19 mouse cellular contexts compared by ENCODE assay signal in genomic region chr4:153905076-153905475, GRCm38 (mm10).
"Had no signal": no experiment of that assay in that cellular context is flagged by ENCODE, and none has a peak within 500 bp of the region (broad histone marks: within the 10 kb centered on the region; RNA-seq: fewer than 3 reads in every experiment).

No protein-coding gene starts in this region.

- H3K36me3 ChIP-seq: kidney, embryonic 15.5 days; limb, embryonic 12.5 days; limb, embryonic 15.5 days; midbrain, embryonic 12.5 days; neural tube, embryonic 13.5 days; stomach, embryonic 15.5 days had no signal

- H3K27ac ChIP-seq: kidney, embryonic 15.5 days; limb, embryonic 12.5 days; limb, embryonic 15.5 days; liver, embryonic 14.5 days; macrophage; midbrain, embryonic 12.5 days; neural tube, embryonic 13.5 days; stomach, embryonic 15.5 days had no signal

- H3K4me2 ChIP-seq: kidney, embryonic 15.5 days; limb, embryonic 12.5 days; limb, embryonic 15.5 days; liver, embryonic 11.5 days; lung, embryonic 14.5 days; midbrain, embryonic 12.5 days; neural tube, embryonic 13.5 days; stomach, embryonic 15.5 days had no signal

- DNase-seq: kidney, adult 2 months; left cerebral cortex, postnatal 4 days; liver, postnatal 0 days; right cerebral cortex, postnatal 25 days; spleen, adult 18-20 months; thymus, postnatal 25 days had no signal

- H3K9ac ChIP-seq: kidney, embryonic 15.5 days; limb, embryonic 12.5 days; limb, embryonic 15.5 days; liver, embryonic 14.5 days; liver, postnatal 0 days; lung, embryonic 14.5 days; midbrain, embryonic 12.5 days; neural tube, embryonic 13.5 days; stomach, embryonic 15.5 days had no signal

- H3K4me1 ChIP-seq: kidney, embryonic 15.5 days; limb, embryonic 12.5 days; limb, embryonic 15.5 days; midbrain, embryonic 12.5 days; stomach, embryonic 15.5 days had no signal

- H3K27me3 ChIP-seq: kidney, embryonic 15.5 days; limb, embryonic 12.5 days; limb, embryonic 15.5 days; neural tube, embryonic 13.5 days; stomach, embryonic 15.5 days had no signal

- H3K9me3 ChIP-seq: kidney, embryonic 15.5 days; limb, embryonic 12.5 days; limb, embryonic 15.5 days; midbrain, embryonic 12.5 days; stomach, embryonic 15.5 days had no signal

- ATAC-seq: intestine, embryonic 16.5 days; liver, postnatal 0 days; lung, postnatal 0 days had no signal

- H3K4me3 ChIP-seq: kidney, embryonic 15.5 days; limb, embryonic 12.5 days; limb, embryonic 15.5 days; midbrain, embryonic 12.5 days; myocyte; neural tube, embryonic 13.5 days; stomach, embryonic 15.5 days had no signal
